Mouse (Mus musculus) gastrocnemius, postnatal 25 days (tissue): ENCODE data around the gene Fam25c. TPM values are rescaled to one million over a fixed set of nuclear protein-coding genes. Genes with fewer than 3 reads are reported as not detected.

ENCODE experiments used
- DNase-seq: peaks from one replicate; pipeline ENCODE4 v3.0.0; 2022
- total RNA-seq, 2 experiments: library from RNA; stranded (reverse); gene quantifications; 1 replicate in 1 of 2; 2 replicates in 1 of 2; pipeline ENCODE4 v1.2.3; 2021

Fam25c gene
- total RNA-seq, 2 experiments from 2014 or later, result 0.82 to 1.3 TPM

DNA sequence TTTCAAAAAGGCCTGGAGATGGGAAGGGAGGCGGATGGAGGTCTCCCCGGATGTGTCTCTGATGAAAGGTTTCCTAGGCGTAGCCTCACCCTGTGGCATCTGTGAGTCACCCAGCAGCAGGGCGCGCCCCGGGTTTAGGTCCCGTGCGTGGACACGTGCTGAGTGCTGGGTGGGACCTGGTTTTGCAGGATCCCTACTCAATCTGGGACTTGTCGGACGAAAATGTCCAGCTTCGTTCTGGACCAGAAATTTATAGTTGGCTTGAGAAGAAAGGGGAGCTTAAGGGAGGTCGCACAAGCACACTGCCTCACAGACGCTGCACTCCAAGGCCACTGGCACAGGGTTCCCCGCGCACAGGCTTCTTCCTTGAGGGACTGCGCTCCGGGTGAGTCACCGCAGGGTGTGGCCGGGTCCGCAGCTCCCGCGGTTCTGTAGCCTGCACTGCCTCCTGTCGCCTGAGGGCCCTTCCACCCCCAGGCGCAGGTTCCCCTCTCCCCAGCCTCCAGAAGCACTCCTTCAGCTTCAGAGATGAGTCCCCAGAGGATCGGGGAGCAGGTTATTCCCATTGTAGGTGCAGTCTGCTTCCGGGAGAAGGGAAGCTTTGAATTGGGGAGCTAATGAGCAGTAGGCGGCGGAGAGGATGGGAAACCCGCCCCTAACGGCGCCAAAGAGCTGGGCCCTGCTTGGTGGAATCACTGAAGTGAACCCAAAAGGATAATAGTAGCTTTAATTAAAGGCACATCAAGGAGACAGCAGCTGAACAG lies 8.4 kb upstream of the Fam25c start:
- peak; percentile 80 for DNase-seq

DNA sequence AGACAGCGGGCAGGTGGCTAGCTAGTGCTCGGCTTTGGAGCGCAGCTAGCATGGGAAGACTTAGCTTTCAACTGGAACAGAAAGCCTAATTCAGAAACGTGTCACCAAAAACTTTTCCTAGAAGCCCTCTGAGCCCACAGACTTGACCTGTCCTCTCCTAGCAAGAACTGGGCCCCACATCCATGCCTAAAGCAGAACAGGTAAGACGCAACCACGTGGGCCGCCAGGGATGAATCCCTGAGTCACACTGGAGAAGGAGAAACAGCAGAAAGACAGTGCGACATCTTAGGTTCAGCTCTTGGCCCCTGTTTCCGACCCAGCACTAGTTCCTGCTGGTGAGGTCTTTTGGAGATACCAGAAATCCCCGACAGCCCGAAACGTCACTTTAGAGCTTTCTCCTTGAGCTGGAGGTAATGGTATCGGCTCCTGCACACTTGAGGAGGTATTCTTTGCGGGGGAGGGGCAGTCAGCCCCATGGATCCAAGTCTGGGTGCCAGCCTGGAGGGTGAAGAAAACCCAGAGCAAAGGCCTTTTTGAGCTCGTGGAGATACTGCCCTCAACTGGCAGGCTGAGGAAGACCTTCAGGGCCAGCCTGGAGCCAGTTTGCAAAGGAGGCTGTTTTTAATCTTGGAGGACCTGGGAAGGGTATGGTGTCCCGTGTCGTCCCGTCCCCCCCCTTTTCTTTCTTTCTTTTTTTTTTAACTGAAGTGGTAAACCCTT lies 7.7 kb upstream of the Fam25c start:
- peak; percentile 64 for DNase-seq

DNA sequence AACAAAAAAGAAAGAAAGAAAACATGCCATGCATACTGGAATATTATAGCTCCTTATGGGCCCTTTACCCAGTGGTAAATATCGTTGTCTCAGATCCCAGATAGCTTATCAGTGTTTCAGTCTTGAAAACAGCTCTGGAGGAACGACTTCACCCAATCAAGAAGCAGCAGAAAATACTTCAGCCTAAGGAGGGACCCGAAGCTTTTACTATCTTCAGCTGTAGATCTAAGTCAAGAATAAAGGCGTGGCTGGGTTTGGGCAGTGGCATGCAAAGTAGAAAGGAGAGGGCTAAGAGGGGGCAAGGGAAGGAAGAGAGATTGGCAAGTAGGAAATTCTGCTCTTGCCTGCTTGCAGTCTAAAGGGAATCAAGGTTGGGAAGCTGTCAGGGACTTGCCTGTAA lies 6.9 kb upstream of the Fam25c start:
- DNase-seq, result no peak

GRCm38 (mm10) chr14:34360251-34360650 lies 5.0 kb upstream of the Fam25c start:
- DNase-seq, result no peak

- DNase-seq, result no peak
Observed at GRCm38 (mm10) chr14:34359676-34360244, 4.5 kb upstream of the Fam25c start.

DNA sequence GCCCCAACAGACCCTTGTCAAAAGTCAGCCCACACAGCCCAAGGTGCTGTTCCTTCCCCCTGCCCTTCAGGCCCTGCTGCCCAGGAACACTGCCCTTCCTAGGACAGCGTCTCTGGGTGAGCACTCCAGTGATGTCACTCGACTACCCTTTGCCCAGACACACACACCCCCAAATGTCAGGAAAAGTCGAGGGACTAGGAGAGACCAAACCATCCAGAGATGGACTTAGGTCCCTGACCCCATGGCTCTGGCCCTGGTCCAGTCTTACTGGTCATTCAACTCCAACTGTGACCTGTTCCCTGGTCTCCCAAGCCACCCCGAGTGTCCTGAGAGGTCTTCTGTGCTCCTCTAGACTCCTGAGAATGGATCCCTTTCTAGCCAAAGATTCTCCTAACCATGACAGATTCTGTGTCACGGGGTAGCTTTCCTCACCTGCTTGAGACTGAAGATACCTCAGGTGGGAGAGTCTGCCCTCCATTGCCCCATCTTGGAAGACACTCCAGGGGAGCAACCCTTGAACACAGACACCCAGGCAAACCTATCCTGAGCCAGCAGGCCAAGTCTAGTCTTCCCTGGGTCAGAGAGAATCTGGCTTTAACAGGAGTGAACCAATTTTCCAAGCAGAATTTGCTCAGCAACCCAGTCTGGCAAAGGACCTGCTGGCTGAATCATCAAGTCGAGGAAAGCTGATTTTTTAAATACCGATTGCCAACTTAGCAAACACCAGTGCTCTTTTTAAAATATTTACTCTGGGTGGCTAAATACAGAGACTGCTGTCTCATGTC lies 2.6 kb upstream of the Fam25c start:
- DNase-seq, result peak; percentile 25

DNA sequence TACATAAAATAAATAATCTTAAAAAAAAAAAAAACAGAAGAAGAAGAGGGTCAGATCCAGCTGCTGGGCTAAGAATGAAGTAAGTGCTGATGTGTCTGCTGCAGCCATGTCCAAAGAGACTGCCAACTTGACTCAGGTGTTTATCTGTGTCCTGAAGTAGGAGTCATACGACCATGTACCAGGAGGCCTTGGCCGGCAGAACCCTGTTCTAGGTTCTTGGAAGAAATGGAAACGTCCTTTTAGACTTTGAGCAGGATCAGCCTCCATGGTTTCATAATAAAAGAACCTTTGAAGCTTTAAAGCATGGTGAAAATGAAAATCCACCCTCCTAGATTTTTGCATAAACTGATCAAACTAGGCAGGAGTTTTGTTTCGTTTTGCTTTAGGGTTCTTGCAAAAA lies 777 bp downstream of the Fam25c start:
- no peak for DNase-seq

DNA sequence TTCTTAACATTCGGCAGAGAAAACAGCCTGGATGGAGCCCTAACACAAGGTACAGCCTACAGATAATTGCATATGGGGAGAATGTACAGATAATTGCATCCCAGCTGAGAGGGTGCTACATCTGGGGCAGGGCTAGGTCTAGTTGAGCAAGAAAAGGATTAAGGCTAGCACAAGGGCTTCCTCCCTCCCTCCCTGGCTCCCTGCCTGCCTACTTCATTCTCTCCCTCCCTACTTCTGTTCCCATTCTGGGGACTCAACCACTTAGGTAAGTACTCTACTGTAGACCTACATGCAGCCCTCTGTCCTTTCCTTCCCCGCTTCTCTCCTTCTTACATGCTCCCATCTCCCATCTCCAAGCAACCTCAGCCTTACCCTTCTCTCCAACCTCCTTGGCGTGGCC lies 1.9 kb downstream of the Fam25c start:
- no peak for DNase-seq

GRCm38 (mm10) chr14:34352523-34352922 lies 2.7 kb downstream of the Fam25c start:
- DNase-seq, result no peak

- no peak for DNase-seq
Observed at GRCm38 (mm10) chr14:34351660-34352059, 3.6 kb downstream of the Fam25c start.

- DNase-seq, result peak; percentile 18
Observed at GRCm38 (mm10) chr14:34349007-34349406, 6.2 kb downstream of the Fam25c start.

- DNase-seq, result no peak
Observed at GRCm38 (mm10) chr14:34348301-34348700, 6.9 kb downstream of the Fam25c start.

- DNase-seq, result no peak
Observed at GRCm38 (mm10) chr14:34347084-34347483, 8.1 kb downstream of the Fam25c start.

GRCm38 (mm10) chr14:34345771-34346566 lies 9.3 kb downstream of the Fam25c start:
- DNase-seq, result no peak

DNA sequence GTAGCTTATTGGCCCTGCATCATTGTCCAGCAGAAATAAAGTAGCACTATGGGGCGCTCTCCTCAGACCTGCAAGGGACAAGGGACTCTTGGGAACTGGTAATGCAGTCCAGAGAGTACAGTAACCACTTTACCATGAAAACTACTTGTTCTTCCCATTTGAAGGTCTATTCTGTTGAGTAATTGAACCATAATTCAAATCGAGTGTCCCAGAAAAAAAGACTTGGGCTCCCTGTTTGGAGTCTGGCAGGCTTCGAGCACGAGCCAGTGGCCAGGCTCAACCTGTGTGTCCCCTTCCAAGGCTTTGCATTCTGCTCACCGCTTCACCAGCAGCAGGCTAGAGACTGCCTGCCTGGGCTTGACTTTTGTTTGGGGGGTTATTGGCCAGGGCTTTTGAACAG lies 10.9 kb downstream of the Fam25c start:
- no peak for DNase-seq

DNA sequence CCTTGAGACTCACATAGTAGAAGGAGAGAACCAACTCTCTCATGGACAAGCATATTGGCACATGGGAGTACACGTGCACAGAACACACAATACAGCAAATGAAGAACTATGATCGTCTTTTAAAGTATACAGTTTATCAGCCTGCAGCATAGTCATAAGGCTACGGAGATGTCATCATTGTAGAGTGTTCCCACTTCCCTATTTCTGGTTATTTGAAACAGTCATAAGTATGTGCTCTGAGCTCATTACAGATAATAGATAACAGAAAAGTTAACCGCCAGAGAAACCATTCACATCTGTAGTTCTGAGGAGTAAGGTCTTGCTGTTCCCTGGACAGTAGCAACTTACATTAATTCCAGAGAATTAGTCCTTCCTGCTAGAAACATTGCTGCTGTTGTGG lies 12.2 kb downstream of the Fam25c start:
- no peak for DNase-seq

- no peak for DNase-seq
Observed at GRCm38 (mm10) chr14:34341993-34342392, 13.2 kb downstream of the Fam25c start.

GRCm38 (mm10) chr14:34339446-34339845 lies 15.8 kb downstream of the Fam25c start:
- no peak for DNase-seq

- no peak for DNase-seq
Observed at GRCm38 (mm10) chr14:34332476-34332875, 22.8 kb downstream of the Fam25c start.

GRCm38 (mm10) chr14:34331886-34332285 lies 23.3 kb downstream of the Fam25c start:
- no peak for DNase-seq

- DNase-seq, result no peak
Observed at GRCm38 (mm10) chr14:34330657-34331158, 24.5 kb downstream of the Fam25c start.

DNA sequence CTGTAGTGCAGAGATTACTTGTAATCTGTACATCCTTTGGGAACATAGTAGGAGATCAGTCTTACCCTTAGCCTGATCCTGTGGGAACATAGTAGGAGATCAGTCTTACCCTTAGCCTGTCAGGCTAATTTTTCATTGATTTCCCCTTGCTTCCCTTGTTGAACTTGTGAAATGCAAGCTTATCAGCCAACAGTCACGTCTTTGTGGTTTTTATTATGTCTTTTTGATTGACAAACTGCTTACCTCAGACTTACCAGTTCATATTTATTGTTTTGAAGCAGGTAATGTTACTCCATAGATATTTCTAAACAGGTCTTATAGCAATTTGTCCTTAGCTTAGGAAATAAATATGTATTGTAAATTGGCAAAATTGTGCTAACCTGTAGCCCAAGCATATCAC lies 27.6 kb downstream of the Fam25c start:
- no peak for DNase-seq
